Mouse (Mus musculus) lung, postnatal 0 days (tissue): ENCODE results near the gene Sox30.

Experiments used
- CTCF ChIP-seq: IDR thresholded peaks from 2 replicates; pipeline ENCODE4 v1.5.1; 2016; ENCODE audit warnings: antibody characterized with exemption, mild to moderate bottlenecking
- EP300 ChIP-seq: IDR thresholded peaks from 2 replicates; pipeline ENCODE4 v1.6.1; 2016; ENCODE audit warnings: antibody characterized with exemption, mild to moderate bottlenecking, control low read depth

- TF ChIP-seq CTCF (no peak), EP300 (no peak)
Measured at GRCm38 (mm10) chr11:46054311-46054710, 74.2 kb downstream of the Sox30 start.
